Mouse (Mus musculus) G1E (cell line): ENCODE measurements around the gene Ncan.

Source experiments
- CTCF ChIP-seq: IDR thresholded peaks from 2 replicates; pipeline ENCODE4 v1.5.1; 2012; ENCODE audit warnings: low read depth, low read length, inconsistent platforms, mixed read lengths
- GATA1 ChIP-seq: IDR thresholded peaks from 2 replicates; pipeline ENCODE4 v1.6.1; 2012; ENCODE audit warnings: borderline replicate concordance, low read length, inconsistent platforms, mixed read lengths
- GATA2 ChIP-seq: IDR thresholded peaks from 2 replicates; pipeline ENCODE4 v1.6.1; 2012; ENCODE audit warnings: low read depth, low read length, inconsistent platforms, borderline replicate concordance
- POLR2AphosphoS5 ChIP-seq: IDR thresholded peaks from 2 replicates; pipeline ENCODE4 v1.6.1; 2012; ENCODE audit warnings: low read depth, low read length, inconsistent platforms; ENCODE audit not compliant: insufficient replicate concordance
- TAL1 ChIP-seq: conservative IDR thresholded peaks from 2 replicates; pipeline ENCODE4 v1.6.1; 2012; ENCODE audit warnings: low read depth, low read length, inconsistent platforms, mixed read lengths

GRCm38 (mm10) chr8:70147678-70148607 is 27.3 kb upstream of the Ncan start:
- TF ChIP-seq POLR2AphosphoS5 (no peak), CTCF (no peak), GATA1 (no peak), TAL1 (no peak), GATA2 (no peak)
